Mouse (Mus musculus) embryo, embryonic 10 days (tissue): ENCODE results near the gene Gm21969.

ENCODE experiments used
- DNase-seq: peaks from one replicate; pipeline ENCODE4 v3.0.0-alpha.2; 2015; ENCODE audit warnings: low spot score

Gene Gm21969

GRCm38 (mm10) chr4:139661897-139662296, 58.9 kb downstream of the Gm21969 start:
- no peak for DNase-seq

- no peak for DNase-seq
These were observed 64.6 kb downstream of the Gm21969 start for GRCm38 (mm10) chr4:139667632-139668031.

- peak; percentile 87 for DNase-seq
These were observed 66.9 kb downstream of the Gm21969 start for GRCm38 (mm10) chr4:139669847-139670246.

GRCm38 (mm10) chr4:139675696-139676095, 72.7 kb downstream of the Gm21969 start:
- peak; percentile 52 for DNase-seq

GRCm38 (mm10) chr4:139683728-139684638, 81.0 kb downstream of the Gm21969 start:
- DNase-seq = no peak

- DNase-seq = peak; percentile 89
These were observed 81.6 kb downstream of the Gm21969 start for GRCm38 (mm10) chr4:139684639-139685017.

- DNase-seq = no peak
These were observed 85.1 kb downstream of the Gm21969 start for GRCm38 (mm10) chr4:139688058-139688457.

- no peak for DNase-seq
These were observed 86.8 kb downstream of the Gm21969 start for GRCm38 (mm10) chr4:139689627-139690269.

- no peak for DNase-seq
These were observed 90.3 kb downstream of the Gm21969 start for GRCm38 (mm10) chr4:139693315-139693714.

- DNase-seq = peak; percentile 58
These were observed 94.8 kb downstream of the Gm21969 start for GRCm38 (mm10) chr4:139697755-139698154.

GRCm38 (mm10) chr4:139698602-139699001, 95.6 kb downstream of the Gm21969 start:
- DNase-seq = no peak

- no peak for DNase-seq
These were observed 99.9 kb downstream of the Gm21969 start for GRCm38 (mm10) chr4:139702914-139703313.

- DNase-seq = no peak
These were observed 100.5 kb downstream of the Gm21969 start for GRCm38 (mm10) chr4:139703468-139703867.

GRCm38 (mm10) chr4:139705986-139706385, 103.0 kb downstream of the Gm21969 start:
- DNase-seq = no peak

- DNase-seq = no peak
These were observed 107.7 kb downstream of the Gm21969 start for GRCm38 (mm10) chr4:139710467-139711334.
